Comparison of ENCODE assay signal across 10 mouse cellular contexts in genomic region chr9:40581854-40582253, GRCm38 (mm10). TPM values are rescaled to one million over a fixed set of nuclear protein-coding genes. Genes with fewer than 3 reads are reported as not detected.
DNase-seq lines count a peak whose midpoint lies in the region; ATAC-seq and TF ChIP-seq lines count a peak whose summit lies in the region.
"Had no signal": no experiment of that assay in that cellular context is flagged by ENCODE, and none has a peak within 500 bp of the region (broad histone marks: within the 10 kb centered on the region; RNA-seq: fewer than 3 reads in every experiment).

No protein-coding gene starts in this region.

- no peak overlapping the region for H3K4me3 ChIP-seq in stomach, postnatal 0 days (ENCODE audit: low read depth, low read length)
- H3K4me3 ChIP-seq in hindbrain, embryonic 16.5 days (ENCODE audit: low read length): no peak overlapping the region
- H3K4me3 ChIP-seq: forebrain, embryonic 13.5 days; limb, embryonic 13.5 days had no signal

- H3K36me3 ChIP-seq in stomach, postnatal 0 days (ENCODE audit: control insufficient read depth, insufficient read depth, low read length): no peaks in the 10 kb centered on the region
- H3K36me3 ChIP-seq in hindbrain, embryonic 16.5 days (ENCODE audit: control insufficient read depth, insufficient read depth, low read length): no peaks in the 10 kb centered on the region
- H3K36me3 ChIP-seq: limb, embryonic 13.5 days had no signal

- H3K27me3 ChIP-seq in stomach, postnatal 0 days (ENCODE audit: control insufficient read depth, insufficient read depth, low read length): no peaks in the 10 kb centered on the region
- no peaks in the 10 kb centered on the region for H3K27me3 ChIP-seq in hindbrain, embryonic 16.5 days (replicated peaks; ENCODE audit: control insufficient read depth, insufficient read depth, low read length)
- H3K27me3 ChIP-seq: forebrain, embryonic 13.5 days; limb, embryonic 13.5 days had no signal

- peak; percentile 5 for DNase-seq in gastrocnemius, postnatal 10 days
- DNase-seq in gastrocnemius, postnatal 36 days: no peak
- DNase-seq in spleen, adult 18-20 months: peak; percentile 10 to 41
- DNase-seq in spleen, adult 12 weeks (ENCODE audit: low spot score): no peak
- DNase-seq in lung, postnatal 25 days (ENCODE audit: low spot score): peak; percentile 42
- no peak for DNase-seq in stomach, postnatal 0 days (ENCODE audit: low spot score)
- no peak for DNase-seq in ovary, adult 18-20 months (ENCODE audit: low spot score)

- no peaks in the 10 kb centered on the region for H3K4me1 ChIP-seq in stomach, postnatal 0 days (replicated peaks; ENCODE audit: control insufficient read depth, insufficient read depth)
- no peaks in the 10 kb centered on the region; the same call in 1 of the 2 replicates for H3K4me1 ChIP-seq in hindbrain, embryonic 16.5 days (ENCODE audit: control insufficient read depth, insufficient read depth, low read depth, low read length)
- H3K4me1 ChIP-seq: forebrain, embryonic 13.5 days; limb, embryonic 13.5 days had no signal

- H3K4me2 ChIP-seq in stomach, postnatal 0 days (replicated peaks; ENCODE audit: low read depth): no peak overlapping the region
- no peak overlapping the region for H3K4me2 ChIP-seq in hindbrain, embryonic 16.5 days (ENCODE audit: low read length)
- H3K4me2 ChIP-seq: forebrain, embryonic 13.5 days; limb, embryonic 13.5 days had no signal

- no peak for TF ChIP-seq EP300 in stomach, postnatal 0 days (optimal IDR thresholded peaks at IDR 0.05)

- no peak overlapping the region for H3K27ac ChIP-seq in stomach, postnatal 0 days (replicated peaks)
- H3K27ac ChIP-seq in hindbrain, embryonic 16.5 days (ENCODE audit: low read depth, low read length): no peak overlapping the region
- H3K27ac ChIP-seq: forebrain, embryonic 13.5 days; limb, embryonic 13.5 days had no signal

- TF ChIP-seq CTCF in stomach, postnatal 0 days (IDR thresholded peaks at IDR 0.05; ENCODE audit: low read depth): no peak

- ATAC-seq in stomach, postnatal 0 days (ENCODE audit: low FRiP score, low TSS enrichment): 0 out of 2 replicates have a peak, but pooled peaks have one; percentile 29
- no peak for ATAC-seq in hindbrain, embryonic 16.5 days
- ATAC-seq: forebrain, embryonic 13.5 days had no signal

- WGBS in stomach, postnatal 0 days: 61% methylated on average over 2 of the region's 2 CpGs
- WGBS in hindbrain, embryonic 16.5 days: 76% methylated on average over 2 of the region's 2 CpGs

- intact Hi-C loops in gastrocnemius, postnatal 36 days (cut with DNase I): loop anchor here (2.0 to 5.0 kb wide), 2 partner anchors 100 to 167 kb away; no protein-coding TSS in a partner anchor

- no peaks in the 10 kb centered on the region for H3K9me3 ChIP-seq in stomach, postnatal 0 days (ENCODE audit: control insufficient read depth, low read length)
- no peaks in the 10 kb centered on the region for H3K9me3 ChIP-seq in hindbrain, embryonic 16.5 days (ENCODE audit: control insufficient read depth, low read length)
- H3K9me3 ChIP-seq: forebrain, embryonic 13.5 days; limb, embryonic 13.5 days had no signal

- H3K9ac ChIP-seq in stomach, postnatal 0 days (ENCODE audit: low read length): no peak overlapping the region
- no peak overlapping the region for H3K9ac ChIP-seq in hindbrain, embryonic 16.5 days (ENCODE audit: low read depth, low read length)
- H3K9ac ChIP-seq: forebrain, embryonic 13.5 days; limb, embryonic 13.5 days had no signal

RNA-seq across cellular contexts. Expression of gene Gramd1b, which starts 50.7 kb away (rescaled TPM):
- total RNA-seq in gastrocnemius, postnatal 10 days (2021): 10 to 100 TPM; 15.6 to 20.4 TPM
- total RNA-seq in gastrocnemius, postnatal 36 days (2021): 1 to 10 TPM; 6.6 to 8.8 TPM
- polyA plus RNA-seq in stomach, postnatal 0 days (2015; fragmentation: Nextera tagmentation; extraction: Ambion mirVana): 1.8 and 2.5 TPM in 2 replicates
- 17.0 and 18.5 TPM in 2 replicates for polyA plus RNA-seq in hindbrain, embryonic 16.5 days (2015; fragmentation: Nextera tagmentation; extraction: Ambion mirVana)

Comparison
In these comparisons a context has a peak if more than half of its experiments do, and no peak if none do; other contexts are left out.
1. DNase-seq: peak in gastrocnemius, postnatal 10 days (single experiment), spleen, adult 18-20 months (2 of 2) and lung, postnatal 25 days (single experiment); none in gastrocnemius, postnatal 36 days (0 of 2), spleen, adult 12 weeks (single experiment), stomach, postnatal 0 days (single experiment) and ovary, adult 18-20 months (single experiment).